Mouse (Mus musculus) E14TG2a.4 (cell line): ENCODE results near the gene Dmgdh.

ENCODE experiments used
- H3K27me3 ChIP-seq: 2 replicates; pipeline ENCODE4 v1.6.1; 2014; ENCODE audit warnings: low read length, control low read depth; ENCODE audit not compliant: insufficient read depth
- H3K36me3 ChIP-seq: 2 replicates; pipeline ENCODE4 v1.6.1; 2014; ENCODE audit warnings: low read length, control low read depth; ENCODE audit not compliant: insufficient read depth
- H3K4me1 ChIP-seq: replicated peaks from 2 replicates; pipeline ENCODE4 v1.6.1; 2014; ENCODE audit warnings: low read depth, low read length, control low read depth
- H3K4me3 ChIP-seq: replicated peaks from 2 replicates; pipeline ENCODE4 v1.5.1; 2014; ENCODE audit warnings: mild to moderate bottlenecking, low read length
- H3K9me3 ChIP-seq: 2 replicates; pipeline ENCODE4 v1.6.1; 2014; ENCODE audit warnings: low read length, control low read depth
- CTCF ChIP-seq: conservative IDR thresholded peaks from 2 replicates; pipeline ENCODE4 v1.5.1; 2014; ENCODE audit warnings: low read length
- NANOG ChIP-seq: IDR thresholded peaks from 2 replicates; pipeline ENCODE4 v1.6.1; 2014; ENCODE audit warnings: borderline replicate concordance, low read length, mixed read lengths
- POU5F1 ChIP-seq: IDR thresholded peaks from 2 replicates; pipeline ENCODE4 v1.6.1; 2014; ENCODE audit warnings: low read length, borderline replicate concordance

Gene Dmgdh

GRCm38 (mm10) chr13:93674131-93674561 lies at the start of gene Dmgdh, which contains the start of gene Bhmt2:
Gene Dmgdh (plus strand): TSS chr13:93674433.
Gene Bhmt2 (minus strand): TSS chr13:93674302.
- no peaks in the 10 kb centered on the region for H3K36me3 ChIP-seq
- TF ChIP-seq POU5F1, result no peak
- TF ChIP-seq NANOG, result no peak
- TF ChIP-seq CTCF, result no peak
- no peaks in the 10 kb centered on the region for H3K9me3 ChIP-seq
- peak within 1 kb of the TSS; percentile 71 for H3K4me3 ChIP-seq
- peaks cover 6% of the 10 kb centered on the region for H3K4me1 ChIP-seq
- peaks cover 58% of the 10 kb centered on the region for H3K27me3 ChIP-seq

- Histone ChIP-seq H3K27me3 (no peaks in the 10 kb centered on the region; the same call in 1 of the 2 replicates), H3K4me1 (peaks cover 7% of the 10 kb centered on the region), H3K36me3 (no peaks in the 10 kb centered on the region), H3K9me3 (peaks cover 8% of the 10 kb centered on the region; the same call in 1 of the 2 replicates), H3K4me3 (no peak overlapping the region)
- no peak for TF ChIP-seq NANOG
- TF ChIP-seq CTCF, result no peak
- no peak for TF ChIP-seq POU5F1
These were observed 45.4 kb upstream of the Dmgdh start for GRCm38 (mm10) chr13:93628861-93629260.

- Histone ChIP-seq H3K4me3 (no peak overlapping the region), H3K9me3 (no peaks in the 10 kb centered on the region), H3K36me3 (no peaks in the 10 kb centered on the region), H3K4me1 (peaks cover 7% of the 10 kb centered on the region), H3K27me3 (no peaks in the 10 kb centered on the region; the same call in 1 of the 2 replicates)
- TF ChIP-seq POU5F1 (no peak), CTCF (no peak), NANOG (no peak)
These were observed 43.1 kb upstream of the Dmgdh start for GRCm38 (mm10) chr13:93630941-93631705.

GRCm38 (mm10) chr13:93632927-93633326 lies 41.3 kb upstream of the Dmgdh start:
- no peak overlapping the region for H3K4me3 ChIP-seq
- TF ChIP-seq CTCF (no peak), NANOG (no peak)
- H3K27me3 ChIP-seq, result no peaks in the 10 kb centered on the region; the same call in 1 of the 2 replicates
- H3K4me1 ChIP-seq, result peaks cover 10% of the 10 kb centered on the region
- no peaks in the 10 kb centered on the region for H3K9me3 ChIP-seq
- H3K36me3 ChIP-seq, result no peaks in the 10 kb centered on the region

GRCm38 (mm10) chr13:93636561-93636960 lies 37.7 kb upstream of the Dmgdh start:
- no peak overlapping the region for H3K4me3 ChIP-seq
- H3K9me3 ChIP-seq, result no peaks in the 10 kb centered on the region
- H3K36me3 ChIP-seq, result no peaks in the 10 kb centered on the region
- peaks cover 10% of the 10 kb centered on the region for H3K4me1 ChIP-seq
- no peak for TF ChIP-seq NANOG
- no peak for TF ChIP-seq POU5F1
- no peak for TF ChIP-seq CTCF
- H3K27me3 ChIP-seq, result no peaks in the 10 kb centered on the region

- H3K9me3 ChIP-seq, result no peaks in the 10 kb centered on the region
- H3K4me3 ChIP-seq, result no peak within 1 kb of the TSS
- peaks cover 7% of the 10 kb centered on the region for H3K4me1 ChIP-seq
- TF ChIP-seq CTCF (no peak), POU5F1 (no peak), NANOG (no peak)
- no peaks in the 10 kb centered on the region for H3K27me3 ChIP-seq
- no peaks in the 10 kb centered on the region for H3K36me3 ChIP-seq
These were observed 36.7 kb upstream of the Dmgdh start, which contains the start of gene Bhmt for GRCm38 (mm10) chr13:93637282-93638245. Gene Bhmt (minus strand): TSS chr13:93637961.

- Histone ChIP-seq H3K4me3 (no peak overlapping the region), H3K4me1 (peaks cover 7% of the 10 kb centered on the region), H3K9me3 (no peaks in the 10 kb centered on the region), H3K27me3 (no peaks in the 10 kb centered on the region), H3K36me3 (no peaks in the 10 kb centered on the region)
- TF ChIP-seq NANOG (no peak), POU5F1 (no peak), CTCF (no peak)
These were observed 34.6 kb upstream of the Dmgdh start for GRCm38 (mm10) chr13:93639636-93640035.

GRCm38 (mm10) chr13:93648387-93649130 lies 25.7 kb upstream of the Dmgdh start:
- Histone ChIP-seq H3K36me3 (no peaks in the 10 kb centered on the region), H3K4me1 (peaks cover 17% of the 10 kb centered on the region), H3K9me3 (peaks cover 9% of the 10 kb centered on the region; the same call in 1 of the 2 replicates), H3K27me3 (no peaks in the 10 kb centered on the region), H3K4me3 (no peak overlapping the region)
- TF ChIP-seq CTCF, result no peak
- 0 out of 2 replicates have a peak, but pooled peaks have one; percentile 5 for TF ChIP-seq NANOG
